Mouse (Mus musculus) neural tube, embryonic 11.5 days (tissue): Measurements from ENCODE around the gene Chil4. TPM values are rescaled to one million over a fixed set of nuclear protein-coding genes. Genes with fewer than 3 reads are reported as not detected.
"Not testable (repeated sequence)": the region's sequence is repeated elsewhere in the genome, so short reads cannot be mapped to it uniquely, and the experiment has no call there.

ENCODE experiments used
- ATAC-seq: fragments of 200-750 bp; cut with Nextera tagmentation; 2 replicates; pipeline ENCODE4 v1.8.0; 2017; ENCODE audit warnings: moderate number of reproducible peaks, mild to moderate bottlenecking, moderate TSS enrichment, moderate library complexity; ENCODE audit not compliant: insufficient read depth, low FRiP score, low TSS enrichment
- DNase-seq: peaks from one replicate; pipeline ENCODE4 v3.0.0-alpha.2; 2015; ENCODE audit warnings: low spot score
- H3K27ac ChIP-seq: fragments of 300-500 bp; sonication (generic); 2 replicates; pipeline ENCODE4 v1.5.1; 2014; ENCODE audit warnings: low read depth, mild to moderate bottlenecking, low read length
- H3K27me3 ChIP-seq: fragments of 300-500 bp; sonication (generic); 2 replicates; pipeline ENCODE4 v1.6.1; 2014; ENCODE audit warnings: mild to moderate bottlenecking, low read length, mixed read lengths; ENCODE audit not compliant: control insufficient read depth, insufficient read depth
- H3K36me3 ChIP-seq: fragments of 300-500 bp; sonication (generic); 2 replicates; pipeline ENCODE4 v1.6.1; 2014; ENCODE audit warnings: mild to moderate bottlenecking, low read length, moderate library complexity, mixed read lengths; ENCODE audit not compliant: control insufficient read depth, insufficient read depth
- H3K4me1 ChIP-seq: fragments of 300-500 bp; sonication (generic); 2 replicates; pipeline ENCODE4 v1.6.1; 2014; ENCODE audit warnings: low read length, mixed read lengths; ENCODE audit not compliant: control insufficient read depth, insufficient read depth
- H3K4me2 ChIP-seq: fragments of 300-500 bp; sonication (generic); 2 replicates; pipeline ENCODE4 v1.6.1; 2014; ENCODE audit warnings: low read depth, mild to moderate bottlenecking, moderate library complexity
- H3K4me3 ChIP-seq: fragments of 300-500 bp; sonication (generic); 2 replicates; pipeline ENCODE4 v1.5.1; 2014; ENCODE audit warnings: low read depth, low read length
- H3K9ac ChIP-seq: fragments of 300-500 bp; sonication (generic); 2 replicates; pipeline ENCODE4 v1.6.1; 2014; ENCODE audit warnings: mild to moderate bottlenecking, low read length
- H3K9me3 ChIP-seq: fragments of 300-500 bp; sonication (generic); 2 replicates; pipeline ENCODE4 v1.6.1; 2016; ENCODE audit warnings: low read length; ENCODE audit not compliant: control insufficient read depth
- WGBS: fragments of 180-500 bp; shearing (Covaris S2); extraction: QIAGEN DNeasy Blood & Tissue Kit; methylation state at CpG from one replicate; pipeline ENCODE4 v1.1.7; 2014; 5-methylcytosine and 5-hydroxymethylcytosine counted together
- polyA plus RNA-seq: library from polyadenylated mRNA; unstranded; fragments of >200 nt; fragmentation: Nextera tagmentation; extraction: Ambion mirVana; gene quantifications from 2 replicates; pipeline ENCODE4 v1.2.1, GENCODE M21; 2014

Chil4 gene
- polyA plus RNA-seq, 1 experiment from 2014 or later: not detected

DNA sequence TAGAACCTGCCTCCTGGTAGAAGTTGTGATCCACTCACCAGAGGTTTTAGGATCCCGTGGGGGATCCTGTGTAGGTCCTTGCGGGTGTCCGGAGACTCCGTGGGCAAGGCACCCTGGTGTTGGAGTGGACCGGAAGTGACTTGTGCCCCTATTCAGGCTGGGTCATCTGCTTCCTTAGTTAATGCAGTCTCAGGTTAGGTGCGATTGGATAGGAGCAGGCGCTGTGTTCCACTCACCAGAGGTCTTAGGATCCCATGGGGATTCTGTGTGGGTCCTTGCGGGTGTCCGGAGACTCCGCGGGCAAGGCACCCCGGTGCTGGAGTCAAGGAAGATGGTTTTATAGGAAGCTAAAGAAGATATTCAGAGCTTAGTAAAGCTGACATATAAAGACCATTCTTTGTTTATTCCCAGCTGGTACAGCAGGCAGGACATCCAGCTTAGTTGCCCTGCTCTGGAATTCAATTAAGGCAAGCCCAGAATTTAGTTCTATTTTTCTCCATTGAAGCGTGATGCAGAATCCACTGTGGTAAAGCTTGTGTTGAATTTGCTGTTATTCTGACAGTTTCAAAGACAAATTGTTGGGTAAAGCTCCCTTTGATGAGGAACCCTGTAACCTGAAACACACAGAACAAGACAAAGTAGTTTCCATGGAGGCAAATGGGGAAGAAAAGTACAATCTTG lies 41.7 kb downstream of the Chil4 start:
- 89% methylated on average over 13 of the region's 13 CpGs for WGBS
- DNase-seq: no peak
- no peak overlapping the region for H3K9ac ChIP-seq
- H3K4me2 ChIP-seq: no peak overlapping the region
- no peak overlapping the region for H3K27ac ChIP-seq
- no peak for ATAC-seq
- H3K4me3 ChIP-seq: no peak overlapping the region
- H3K9me3 ChIP-seq: peaks cover 15% of the 10 kb centered on the region
- H3K4me1 ChIP-seq: no peaks in the 10 kb centered on the region
- no peaks in the 10 kb centered on the region for H3K36me3 ChIP-seq
- no peaks in the 10 kb centered on the region for H3K27me3 ChIP-seq

DNA sequence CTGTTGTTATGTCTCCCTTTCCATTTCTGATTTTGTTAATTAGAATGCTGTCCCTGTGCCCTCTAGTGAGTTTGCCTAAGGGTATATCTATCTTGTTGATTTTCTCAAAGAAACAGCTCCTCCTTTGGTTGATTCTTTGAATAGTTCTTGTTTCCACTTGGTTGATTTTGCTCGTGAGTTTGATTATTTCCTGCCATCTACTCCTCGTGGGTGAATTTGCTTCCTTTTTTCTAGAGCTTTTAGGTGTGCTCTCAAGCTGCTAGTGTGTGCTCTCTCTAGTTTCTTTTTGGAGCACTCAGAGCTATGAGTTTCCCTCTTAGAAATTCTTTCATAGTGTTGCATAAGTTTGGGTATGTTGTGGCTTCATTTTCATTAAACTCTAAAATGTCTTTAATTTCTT lies 44.3 kb downstream of the Chil4 start:
- not testable (repeated sequence) for H3K27me3 ChIP-seq, H3K4me1 ChIP-seq, H3K4me2 ChIP-seq, H3K27ac ChIP-seq, H3K36me3 ChIP-seq, H3K9me3 ChIP-seq, ATAC-seq, H3K9ac ChIP-seq, DNase-seq, H3K4me3 ChIP-seq
- WGBS: 67% methylated on average over 2 of the region's 2 CpGs

DNA sequence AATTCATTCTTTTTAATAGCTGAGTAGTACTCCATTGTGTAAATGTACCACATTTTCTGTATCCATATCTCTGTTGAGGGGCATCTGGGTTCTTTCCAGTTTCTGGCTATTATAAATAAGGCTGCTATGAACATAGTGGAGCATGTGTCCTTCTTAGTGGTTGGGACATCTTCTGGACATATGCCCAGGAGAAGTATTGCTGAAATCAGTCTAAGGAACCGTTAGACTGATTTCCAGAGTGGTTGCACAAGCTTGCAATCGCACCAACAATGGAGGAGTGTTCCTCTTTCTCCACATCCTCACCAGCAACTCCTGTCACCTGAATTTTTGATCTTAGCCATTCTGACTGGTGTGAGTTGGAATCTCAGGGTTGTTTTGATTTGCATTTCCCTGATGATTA lies 46.8 kb downstream of the Chil4 start:
- DNase-seq, ATAC-seq, H3K4me1 ChIP-seq, H3K27ac ChIP-seq, H3K9ac ChIP-seq, H3K36me3 ChIP-seq, H3K4me2 ChIP-seq, H3K27me3 ChIP-seq, H3K9me3 ChIP-seq, H3K4me3 ChIP-seq: not testable (repeated sequence)
- WGBS: 81% methylated on average over 2 of the region's 2 CpGs

DNA sequence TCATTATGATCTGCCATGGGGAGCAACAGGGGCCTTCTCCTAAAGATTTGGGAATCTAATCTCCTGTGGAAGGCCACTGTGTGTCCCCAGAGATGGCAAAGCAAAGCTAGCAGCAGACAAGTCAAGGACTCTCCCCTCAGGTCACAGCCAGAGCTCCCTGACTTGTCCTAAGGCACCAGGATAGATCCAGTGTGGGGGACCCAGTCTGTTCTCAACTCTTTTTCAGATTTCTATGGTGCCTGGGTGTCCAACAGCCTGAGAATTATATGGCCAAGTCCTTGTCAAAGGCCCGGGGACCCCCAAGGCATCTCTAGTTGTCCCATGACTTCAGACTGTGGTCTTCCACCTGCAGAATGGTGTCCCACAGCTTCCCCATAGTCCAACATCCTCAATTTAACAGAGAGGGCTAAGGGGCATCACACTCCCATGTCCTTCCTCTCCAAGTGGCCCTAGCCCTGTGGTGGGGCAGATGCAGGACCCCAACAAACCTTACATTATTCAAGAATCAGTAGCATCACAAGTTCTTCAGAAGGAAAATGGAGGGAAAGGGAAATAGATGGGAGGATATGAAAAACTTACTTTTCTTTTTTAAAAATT lies 48.1 kb downstream of the Chil4 start:
- Histone ChIP-seq H3K9ac (no peak overlapping the region), H3K27me3 (no peaks in the 10 kb centered on the region), H3K9me3 (0 out of 2 replicates have a peak, but pooled peaks cover 2% of the 10 kb centered on the region), H3K4me3 (no peak overlapping the region), H3K4me2 (no peak overlapping the region), H3K4me1 (no peaks in the 10 kb centered on the region), H3K27ac (no peak overlapping the region), H3K36me3 (no peaks in the 10 kb centered on the region)
- 92% methylated on average over 1 of the region's 1 CpGs for WGBS
- DNase-seq (no peak), ATAC-seq (no peak)

DNA sequence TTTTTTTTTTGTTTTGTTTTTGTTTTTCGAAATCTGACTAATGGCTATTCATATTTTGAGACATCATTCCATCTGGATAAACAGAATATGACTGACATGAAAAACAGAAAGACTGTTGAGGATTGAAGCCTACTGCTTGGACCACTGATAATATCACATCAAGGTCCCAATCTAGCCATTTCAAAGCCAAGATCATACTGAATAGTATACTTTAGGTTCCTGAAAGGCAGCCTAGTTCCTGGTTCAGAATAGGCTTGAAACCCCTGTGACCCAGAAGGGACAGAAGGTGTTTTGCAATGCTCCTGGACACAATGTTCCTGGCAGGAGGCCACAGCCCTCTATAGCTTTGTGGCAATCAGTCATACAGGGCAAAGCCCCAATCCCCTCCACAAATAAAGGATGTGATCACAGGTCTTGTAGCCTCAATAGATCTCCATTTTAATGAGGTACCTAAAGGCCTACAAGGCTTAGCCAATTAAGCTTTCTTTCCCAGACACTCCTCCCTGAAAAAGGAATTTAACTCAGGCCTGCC lies 48.7 kb downstream of the Chil4 start:
- no peaks in the 10 kb centered on the region for H3K4me1 ChIP-seq
- WGBS: 59% methylated on average over 1 of the region's 1 CpGs
- ATAC-seq (no peak), DNase-seq (no peak)
- H3K9ac ChIP-seq: no peak overlapping the region
- 0 out of 2 replicates have a peak, but pooled peaks cover 2% of the 10 kb centered on the region for H3K9me3 ChIP-seq
- H3K4me3 ChIP-seq: no peak overlapping the region
- no peaks in the 10 kb centered on the region for H3K36me3 ChIP-seq
- no peaks in the 10 kb centered on the region for H3K27me3 ChIP-seq
- H3K4me2 ChIP-seq: no peak overlapping the region
- no peak overlapping the region for H3K27ac ChIP-seq

DNA sequence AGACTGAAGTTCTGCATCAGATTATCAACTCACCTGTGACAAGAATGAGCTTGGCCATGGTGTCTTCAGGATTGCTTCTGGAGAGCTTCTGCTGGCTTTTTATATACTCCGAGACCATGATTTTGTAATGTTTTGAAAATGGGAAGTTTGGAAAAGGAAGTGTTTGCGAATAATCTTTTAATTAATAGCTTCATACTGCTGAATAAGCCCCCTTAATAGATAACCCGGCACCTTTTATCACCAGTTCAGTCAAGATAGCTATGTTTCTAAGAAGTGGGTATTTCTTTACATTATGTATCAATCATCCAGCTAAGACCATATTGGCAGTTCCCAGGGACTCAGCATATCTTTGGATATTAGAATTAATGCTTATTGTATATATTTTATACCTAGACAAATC lies 51.8 kb downstream of the Chil4 start, which contains the start of gene Chil3:
Chil3 (minus strand) TSS at position 101 of the 400 bp plus-strand sequence.
- WGBS: 81% methylated on average over 3 of the region's 3 CpGs
- peaks cover 2% of the 10 kb centered on the region; the same call in 1 of the 2 replicates for H3K9me3 ChIP-seq
- no peak for ATAC-seq

DNA sequence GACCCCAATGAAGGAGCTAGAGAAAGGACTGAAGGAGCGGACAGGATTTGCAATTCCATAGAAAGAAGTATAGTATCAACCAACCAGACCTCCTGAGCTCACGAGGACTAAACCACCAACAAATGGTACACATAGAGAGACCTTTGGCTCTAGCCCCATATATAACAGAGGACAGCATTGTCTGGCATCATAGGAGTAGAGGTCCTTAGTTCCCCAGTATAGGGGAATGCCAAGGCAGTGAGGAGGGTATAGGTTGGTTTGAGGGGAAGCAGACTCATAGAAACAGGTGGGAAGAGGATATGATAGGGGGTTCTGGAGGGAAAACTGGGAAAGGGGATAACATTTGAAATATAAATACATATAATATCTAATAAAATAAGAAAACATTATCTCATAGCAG lies 64.9 kb downstream of the Chil4 start:
- H3K9me3 ChIP-seq: no peaks in the 10 kb centered on the region
- H3K27me3 ChIP-seq: no peaks in the 10 kb centered on the region
- ATAC-seq: no peak
- H3K9ac ChIP-seq: no peak overlapping the region
- 84% methylated on average over 2 of the region's 2 CpGs for WGBS
- no peak overlapping the region for H3K4me3 ChIP-seq
- no peak overlapping the region for H3K4me2 ChIP-seq
- DNase-seq: no peak
- H3K27ac ChIP-seq: no peak overlapping the region
- no peaks in the 10 kb centered on the region for H3K36me3 ChIP-seq
- no peaks in the 10 kb centered on the region for H3K4me1 ChIP-seq

More for the DNA sequence above, 51.8 kb downstream of the Chil4 start, which contains the start of gene Chil3:
- H3K27me3 ChIP-seq: no peaks in the 10 kb centered on the region
- H3K4me1 ChIP-seq: no peaks in the 10 kb centered on the region
- H3K9ac ChIP-seq: no peak within 1 kb of the TSS
- H3K4me2 ChIP-seq: no peak within 1 kb of the TSS
- no peaks in the 10 kb centered on the region for H3K36me3 ChIP-seq
- H3K27ac ChIP-seq: no peak within 1 kb of the TSS
- no peak within 1 kb of the TSS for H3K4me3 ChIP-seq
- no peak for DNase-seq
